Mouse (Mus musculus) heart, embryonic 15.5 days (tissue): ENCODE results near the gene Begain. TPM values are rescaled to one million over a fixed set of nuclear protein-coding genes. Genes with fewer than 3 reads are reported as not detected.

Experiments
- polyA plus RNA-seq: library from polyadenylated mRNA; unstranded; fragments of >200 nt; fragmentation: Nextera tagmentation; extraction: Ambion mirVana; gene quantifications from 2 replicates; pipeline ENCODE4 v1.2.1, GENCODE M21; 2015

Begain gene
- polyA plus RNA-seq, 1 experiment from 2014 or later, result 1.5 TPM

Other genes starting within 250 kb of the Begain start
- gene Slc25a29, start 232.3 kb downstream of the Begain start, polyA plus RNA-seq, result 3.1 and 5.3 TPM in 2 replicates
- 4.3 and 5.5 TPM in 2 replicates for gene Slc25a47, start 232.2 kb downstream of the Begain start, polyA plus RNA-seq
- gene Wdr25, start 174.6 kb downstream of the Begain start, polyA plus RNA-seq, result 3.8 and 6.9 TPM in 2 replicates
- gene Wars, start 174.0 kb downstream of the Begain start, polyA plus RNA-seq, result 46.6 and 57.7 TPM in 2 replicates